Mouse (Mus musculus) forebrain, embryonic 10.5 days (tissue): ENCODE measurements around the gene Hrh1. TPM values are rescaled to one million over a fixed set of nuclear protein-coding genes. Genes with fewer than 3 reads are reported as not detected.

Experiments
- DNase-seq: peaks from one replicate; pipeline ENCODE4 v3.0.0-alpha.2; 2017; ENCODE audit warnings: low spot score; ENCODE audit errors: extremely low spot score
- H3K27ac ChIP-seq: fragments of 300-500 bp; sonication (generic); 2 replicates; pipeline ENCODE4 v1.5.1; 2016; ENCODE audit warnings: mild to moderate bottlenecking
- H3K27me3 ChIP-seq: fragments of 300-500 bp; sonication (generic); 2 replicates; pipeline ENCODE4 v1.6.1; 2016; ENCODE audit warnings: mild to moderate bottlenecking; ENCODE audit not compliant: poor library complexity, severe bottlenecking
- H3K36me3 ChIP-seq: fragments of 300-500 bp; sonication (generic); replicated peaks from 2 replicates; pipeline ENCODE4 v1.6.1; 2016; ENCODE audit warnings: mild to moderate bottlenecking, moderate library complexity
- H3K4me1 ChIP-seq: fragments of 300-500 bp; sonication (generic); 2 replicates; pipeline ENCODE4 v1.6.1; 2016
- H3K4me3 ChIP-seq: fragments of 300-500 bp; sonication (generic); 2 replicates; pipeline ENCODE4 v1.5.1; 2016; ENCODE audit warnings: mild to moderate bottlenecking, moderate library complexity
- H3K9me3 ChIP-seq: fragments of 300-500 bp; sonication (generic); 2 replicates; pipeline ENCODE4 v1.6.1; 2016; ENCODE audit warnings: mild to moderate bottlenecking, moderate library complexity
- WGBS: fragments of 180-500 bp; shearing (Covaris S2); methylation state at CpG from one replicate; pipeline ENCODE4 v1.1.7; 2016; 5-methylcytosine and 5-hydroxymethylcytosine counted together
- polyA plus RNA-seq: library from polyadenylated mRNA; unstranded; fragments of >200 nt; fragmentation: Nextera tagmentation; extraction: Ambion mirVana; gene quantifications from 2 replicates; pipeline ENCODE4 v1.2.1, GENCODE M21; 2016

Gene Hrh1
- polyA plus RNA-seq, 1 experiment from 2014 or later: 0.21 TPM

DNA sequence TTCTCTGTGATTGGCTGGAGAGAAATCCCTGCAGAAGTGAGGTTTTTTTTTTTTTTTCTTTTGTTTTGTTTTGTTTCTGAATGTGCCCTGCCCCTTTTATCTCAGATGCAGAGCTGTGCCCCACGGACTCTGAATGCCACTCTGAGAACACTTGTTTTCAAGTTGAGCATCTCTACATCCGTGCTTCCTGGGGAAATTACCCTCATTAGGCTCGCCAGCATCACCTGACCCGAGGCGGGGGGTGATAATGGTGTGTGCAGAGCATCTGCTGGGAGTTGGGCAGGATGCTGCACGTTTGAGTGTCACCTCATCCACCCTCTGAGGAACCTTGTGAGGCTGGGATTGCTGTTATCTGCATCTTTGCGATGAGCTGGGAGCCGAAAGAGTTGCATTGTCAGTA, 14.2 kb downstream of the Hrh1 start:
- Histone ChIP-seq H3K27me3 (peaks cover 11% of the 10 kb centered on the region), H3K4me3 (no peak overlapping the region), H3K27ac (no peak overlapping the region), H3K4me1 (peaks cover 22% of the 10 kb centered on the region), H3K36me3 (no peaks in the 10 kb centered on the region), H3K9me3 (no peaks in the 10 kb centered on the region)
- 66% methylated on average over 8 of the region's 8 CpGs for WGBS
- no peak for DNase-seq

DNA sequence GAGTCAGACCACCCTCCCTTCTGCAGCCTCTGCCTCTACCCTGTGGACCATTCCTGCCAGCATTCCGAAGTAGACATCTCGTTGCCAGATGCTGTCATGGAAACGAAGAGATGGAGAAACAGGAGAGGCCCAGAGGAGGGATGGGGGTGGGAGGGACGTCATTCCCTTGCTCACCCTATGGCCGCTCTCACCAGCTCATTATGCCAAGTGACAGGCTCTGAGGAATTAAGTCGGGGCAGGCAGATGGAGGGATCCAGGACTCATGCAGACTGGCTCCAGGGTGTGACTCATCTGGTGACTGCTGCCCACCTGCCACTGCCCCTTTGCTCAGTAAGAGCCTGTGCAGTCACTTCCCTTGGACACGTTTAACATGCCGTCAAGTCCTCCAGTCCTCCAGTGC, 16.8 kb downstream of the Hrh1 start:
- no peaks in the 10 kb centered on the region for H3K36me3 ChIP-seq
- H3K4me3 ChIP-seq: no peak overlapping the region
- WGBS: 76% methylated on average over 8 of the region's 8 CpGs
- no peak for DNase-seq
- peaks cover 15% of the 10 kb centered on the region for H3K4me1 ChIP-seq
- no peak overlapping the region for H3K27ac ChIP-seq
- H3K27me3 ChIP-seq: no peaks in the 10 kb centered on the region; the same call in 1 of the 2 replicates
- H3K9me3 ChIP-seq: no peaks in the 10 kb centered on the region

DNA sequence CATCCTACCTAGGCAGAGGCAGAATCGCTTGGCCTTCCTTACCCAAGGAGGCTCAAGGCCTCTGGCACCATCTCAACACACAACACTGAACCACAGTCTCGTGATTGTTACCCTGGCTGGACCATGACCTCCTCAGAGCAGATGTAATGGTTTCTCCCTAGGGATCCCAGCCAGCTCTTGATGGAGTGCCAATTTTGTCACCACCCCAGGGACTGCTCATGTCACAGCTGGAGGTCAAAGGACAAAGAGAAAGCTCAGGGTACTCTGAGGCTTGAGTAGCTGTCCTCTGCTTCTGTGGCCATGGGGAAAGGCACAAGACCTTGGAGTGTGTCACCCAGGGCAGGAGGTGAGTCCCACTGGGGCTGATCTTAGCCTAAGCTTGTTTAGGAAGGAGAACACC, 20.3 kb downstream of the Hrh1 start:
- WGBS: 76% methylated on average over 2 of the region's 2 CpGs
- Histone ChIP-seq H3K27ac (no peak overlapping the region), H3K36me3 (no peaks in the 10 kb centered on the region), H3K27me3 (no peaks in the 10 kb centered on the region), H3K4me3 (no peak overlapping the region), H3K4me1 (peaks cover 6% of the 10 kb centered on the region; the same call in 1 of the 2 replicates), H3K9me3 (no peaks in the 10 kb centered on the region)
- no peak for DNase-seq

DNA sequence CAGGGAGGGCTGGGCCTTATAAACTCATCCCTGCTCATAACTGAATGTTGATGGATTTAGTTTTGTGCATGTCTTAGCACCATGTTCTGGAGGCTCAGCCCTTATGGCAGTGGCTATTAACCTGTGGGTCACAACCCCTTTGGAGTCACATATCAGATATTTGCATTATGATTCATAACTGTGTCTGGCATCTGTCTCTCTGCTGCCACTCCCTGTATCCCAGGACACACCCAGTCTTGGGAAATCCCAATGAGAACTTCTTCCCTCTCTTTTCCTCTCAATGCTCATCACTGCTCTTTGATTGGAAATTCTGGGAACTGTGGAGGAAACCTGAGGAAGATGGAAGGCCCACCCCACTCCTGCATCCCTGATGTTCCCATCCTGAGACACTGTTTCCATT, 23.3 kb downstream of the Hrh1 start:
- DNase-seq: no peak
- no peak overlapping the region for H3K27ac ChIP-seq
- H3K36me3 ChIP-seq: no peaks in the 10 kb centered on the region
- H3K4me3 ChIP-seq: no peak overlapping the region
- H3K9me3 ChIP-seq: no peaks in the 10 kb centered on the region
- H3K27me3 ChIP-seq: no peaks in the 10 kb centered on the region
- H3K4me1 ChIP-seq: no peaks in the 10 kb centered on the region

DNA sequence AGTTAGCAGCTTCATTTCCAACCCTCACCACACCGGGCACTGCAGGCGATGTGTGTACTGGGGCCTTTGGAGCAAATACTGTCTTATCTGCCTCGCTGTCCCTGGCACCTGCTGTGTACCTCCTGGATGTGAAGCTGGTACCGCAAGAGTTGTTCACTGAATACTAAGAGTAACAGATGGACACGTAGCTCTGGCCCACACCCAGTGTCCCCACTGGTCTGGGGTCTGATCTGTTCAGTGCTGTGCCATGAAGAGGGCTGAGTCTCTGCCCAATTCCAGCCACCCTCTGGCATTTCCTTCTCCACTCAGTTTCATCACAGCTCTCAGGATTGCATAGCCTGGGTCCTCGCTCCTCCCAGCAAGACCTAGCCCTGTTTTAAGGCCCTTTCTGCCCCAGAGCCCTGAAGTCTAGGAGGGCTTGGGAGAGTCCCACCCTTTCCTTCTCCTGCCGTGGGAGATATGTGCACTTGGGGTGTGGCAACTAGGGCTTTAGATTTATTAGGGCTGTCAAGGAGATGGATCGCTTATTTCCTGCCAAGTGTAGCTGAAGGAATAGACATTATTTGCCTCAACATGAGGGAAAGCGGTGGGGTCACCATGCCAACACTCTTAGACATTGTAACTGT, 25.4 kb downstream of the Hrh1 start:
- H3K4me1 ChIP-seq: 0 out of 2 replicates have a peak, but pooled peaks cover 3% of the 10 kb centered on the region
- 89% methylated on average over 9 of the region's 9 CpGs for WGBS
- H3K36me3 ChIP-seq: no peaks in the 10 kb centered on the region
- no peak overlapping the region for H3K4me3 ChIP-seq
- H3K9me3 ChIP-seq: no peaks in the 10 kb centered on the region
- no peak overlapping the region for H3K27ac ChIP-seq
- no peak for DNase-seq
- no peaks in the 10 kb centered on the region for H3K27me3 ChIP-seq

DNA sequence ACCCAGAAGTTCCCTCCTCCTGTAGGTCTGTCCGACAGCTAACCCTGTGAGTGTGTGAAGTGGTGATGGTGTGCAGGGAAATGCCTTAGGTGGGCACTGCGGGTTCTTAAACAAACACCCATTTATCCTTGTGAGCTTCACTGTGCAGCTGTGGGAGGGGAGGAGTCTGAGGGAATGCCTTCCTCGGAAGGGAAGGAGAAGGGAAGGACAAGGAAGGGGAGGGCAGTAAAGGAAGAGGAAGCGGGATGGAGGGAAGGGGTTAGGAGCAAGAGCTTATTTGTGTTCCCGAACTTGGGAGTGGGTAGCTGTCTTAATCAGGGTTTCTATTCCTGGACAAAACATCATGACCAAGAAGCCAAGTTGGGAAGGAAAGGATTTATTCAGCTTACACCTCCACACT, 27.6 kb downstream of the Hrh1 start:
- Histone ChIP-seq H3K4me1 (peaks cover 4% of the 10 kb centered on the region), H3K9me3 (no peaks in the 10 kb centered on the region), H3K36me3 (no peaks in the 10 kb centered on the region), H3K4me3 (no peak overlapping the region), H3K27ac (no peak overlapping the region), H3K27me3 (no peaks in the 10 kb centered on the region)
- DNase-seq: no peak
- 61% methylated on average over 5 of the region's 5 CpGs for whole genome bisulfite sequencing

DNA sequence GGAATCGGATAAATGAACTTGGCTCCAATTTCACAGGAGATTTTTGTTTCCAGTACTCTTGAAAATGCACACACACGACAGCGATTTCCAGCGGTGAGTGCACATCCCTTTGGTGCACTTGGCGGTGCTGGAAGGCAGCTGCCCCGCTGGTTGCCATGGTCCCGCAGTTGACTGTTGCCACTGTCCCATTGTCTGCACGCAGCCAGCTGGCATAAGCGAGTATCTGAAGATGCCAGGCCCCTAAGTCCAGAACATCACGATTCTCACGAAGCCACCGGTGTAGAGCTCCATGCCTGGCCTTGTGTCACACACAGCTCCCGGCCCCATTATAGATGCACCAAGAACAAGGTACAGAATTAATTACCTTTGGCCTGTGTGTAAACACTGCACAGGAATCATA, 29.9 kb downstream of the Hrh1 start:
- peaks cover 11% of the 10 kb centered on the region for H3K4me1 ChIP-seq
- no peaks in the 10 kb centered on the region for H3K9me3 ChIP-seq
- H3K4me3 ChIP-seq: no peak overlapping the region
- no peak for DNase-seq
- H3K36me3 ChIP-seq: no peaks in the 10 kb centered on the region
- no peaks in the 10 kb centered on the region for H3K27me3 ChIP-seq
- H3K27ac ChIP-seq: no peak overlapping the region
- 91% methylated on average over 13 of the region's 13 CpGs for WGBS

DNA sequence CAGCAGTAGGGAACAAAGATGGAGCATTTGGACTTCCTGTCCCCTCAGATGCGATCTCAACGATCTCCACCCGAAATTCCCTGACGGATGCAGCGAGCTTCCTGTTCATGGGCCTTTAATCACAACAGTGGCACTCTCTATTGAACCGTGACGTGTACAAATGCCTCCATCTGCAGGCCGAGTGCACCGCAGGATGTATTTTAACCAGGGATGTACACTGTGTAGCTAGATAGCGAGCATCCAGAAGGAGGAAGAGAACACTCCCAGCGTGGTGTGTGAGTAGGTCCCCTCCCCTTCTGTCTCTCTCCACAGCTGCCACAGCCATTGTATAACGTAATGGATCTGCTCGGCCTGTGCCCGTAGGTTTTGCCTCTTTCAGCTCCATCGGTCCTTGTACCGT, 31.1 kb downstream of the Hrh1 start:
- H3K27me3 ChIP-seq: no peaks in the 10 kb centered on the region
- 86% methylated on average over 16 of the region's 16 CpGs for WGBS
- no peaks in the 10 kb centered on the region for H3K36me3 ChIP-seq
- no peak overlapping the region for H3K27ac ChIP-seq
- DNase-seq: no peak
- H3K9me3 ChIP-seq: no peaks in the 10 kb centered on the region
- peaks cover 21% of the 10 kb centered on the region for H3K4me1 ChIP-seq
- H3K4me3 ChIP-seq: no peak overlapping the region

DNA sequence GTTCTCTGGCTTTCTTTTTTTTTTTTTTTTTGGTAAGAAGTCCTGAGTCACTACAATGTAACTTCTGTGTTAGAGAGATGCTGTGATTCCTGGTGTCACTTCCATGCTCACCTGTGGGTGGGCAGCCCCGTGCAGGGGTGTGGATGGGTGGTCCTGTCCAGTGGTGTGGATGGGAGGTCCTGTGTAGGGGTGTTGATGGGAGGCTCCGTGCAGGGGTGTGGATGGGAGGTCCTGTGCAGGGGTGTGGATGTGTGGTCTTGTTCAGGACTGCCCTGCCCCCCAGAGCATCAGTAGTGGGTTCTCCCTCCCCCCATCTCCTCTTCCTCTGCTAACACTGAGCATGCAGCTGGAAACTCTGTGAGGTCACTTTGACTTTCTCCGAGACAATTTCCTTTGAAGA, 34.9 kb downstream of the Hrh1 start:
- H3K4me1 ChIP-seq: peaks cover 29% of the 10 kb centered on the region
- WGBS: 50% methylated on average over 3 of the region's 3 CpGs
- DNase-seq: no peak

DNA sequence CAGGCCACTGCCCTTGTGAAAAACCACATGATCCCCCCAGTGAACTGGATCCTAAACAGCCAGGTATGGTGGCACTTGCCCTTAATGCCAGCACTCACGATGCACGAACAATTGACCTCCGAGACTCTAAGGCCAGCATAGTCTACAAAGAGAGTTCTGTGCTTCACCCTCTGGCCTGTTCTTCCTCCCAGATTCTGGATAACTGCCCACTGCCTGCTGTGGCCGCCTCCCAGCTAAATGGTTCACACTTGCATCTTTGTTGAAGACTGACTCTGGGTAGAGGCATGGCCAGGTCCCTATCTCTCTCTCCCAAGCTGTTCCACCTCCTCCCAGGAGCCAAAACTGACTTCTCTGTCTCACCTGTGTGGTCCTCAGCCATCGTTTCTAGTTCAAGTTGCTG, 36.8 kb downstream of the Hrh1 start:
- 83% methylated on average over 5 of the region's 5 CpGs for WGBS
- Histone ChIP-seq H3K4me1 (peaks cover 27% of the 10 kb centered on the region), H3K27me3 (no peaks in the 10 kb centered on the region), H3K27ac (no peak overlapping the region), H3K36me3 (no peaks in the 10 kb centered on the region), H3K4me3 (no peak overlapping the region), H3K9me3 (no peaks in the 10 kb centered on the region)
- no peak for DNase-seq

More for the DNA sequence above, 34.9 kb downstream of the Hrh1 start:
- Histone ChIP-seq H3K27me3 (no peaks in the 10 kb centered on the region), H3K9me3 (no peaks in the 10 kb centered on the region), H3K36me3 (no peaks in the 10 kb centered on the region), H3K4me3 (no peak overlapping the region), H3K27ac (0 out of 2 replicates have a peak overlapping the region, but pooled peaks have one; percentile 4)

DNA sequence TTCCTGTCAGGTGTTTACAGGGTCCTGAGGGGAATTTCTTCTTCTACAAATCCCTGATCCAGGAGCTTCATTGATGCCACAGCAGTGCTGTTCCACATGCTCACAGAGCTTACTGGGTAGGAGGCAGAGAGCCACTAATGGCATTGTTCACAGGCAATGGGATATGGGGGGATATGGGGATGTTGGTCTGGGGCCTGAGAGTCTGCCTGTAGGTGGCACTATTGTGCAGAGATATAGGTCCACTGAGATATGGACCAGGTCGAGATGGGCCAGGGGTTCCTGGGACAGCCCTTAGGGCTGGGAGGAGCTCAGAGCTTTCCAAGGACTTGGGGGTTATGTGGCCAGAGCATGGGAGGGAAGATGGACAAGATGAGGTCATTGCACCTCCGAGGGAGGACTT, 42.6 kb downstream of the Hrh1 start:
- Histone ChIP-seq H3K36me3 (no peaks in the 10 kb centered on the region), H3K27me3 (no peaks in the 10 kb centered on the region), H3K4me1 (peaks cover 15% of the 10 kb centered on the region), H3K27ac (no peak overlapping the region), H3K9me3 (peaks cover 3% of the 10 kb centered on the region; the same call in 1 of the 2 replicates), H3K4me3 (no peak overlapping the region)
- DNase-seq: no peak
- 64% methylated on average over 2 of the region's 2 CpGs for WGBS

DNA sequence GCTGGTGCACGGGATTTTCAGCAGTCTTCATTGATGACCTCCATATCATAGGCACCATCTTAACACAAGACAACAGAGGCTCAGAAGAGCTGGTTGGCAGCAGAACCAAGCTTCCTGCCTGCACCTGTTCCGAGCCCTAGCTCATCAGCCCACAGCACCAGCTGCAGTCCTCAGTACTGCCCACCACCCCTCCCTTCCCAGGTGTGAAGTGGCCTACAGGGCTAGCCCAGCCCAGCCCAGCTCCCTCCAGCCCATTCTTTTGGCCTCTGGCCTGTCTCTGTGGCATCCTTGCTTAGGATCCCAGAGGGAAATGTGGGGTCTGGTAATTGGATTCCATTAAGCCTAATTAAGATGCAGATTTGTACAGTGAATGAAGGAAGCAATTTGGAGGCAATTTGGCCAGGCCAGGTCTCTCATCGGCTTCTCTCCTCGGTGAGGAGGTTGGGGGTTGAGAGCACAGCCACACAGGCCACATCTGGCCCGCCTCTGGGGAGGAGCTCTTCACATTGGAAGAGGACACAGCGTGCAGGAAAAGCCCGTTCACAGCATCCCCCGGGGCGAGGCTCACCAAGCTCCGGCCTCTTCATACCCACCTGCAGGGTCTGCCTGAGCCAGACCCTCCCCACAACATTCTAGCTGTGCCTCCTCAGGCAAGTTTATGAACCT, 43.2 kb downstream of the Hrh1 start:
- no peaks in the 10 kb centered on the region for H3K36me3 ChIP-seq
- peaks cover 9% of the 10 kb centered on the region; the same call in 1 of the 2 replicates for H3K4me1 ChIP-seq
- no peak overlapping the region for H3K4me3 ChIP-seq
- no peak for DNase-seq
- WGBS: 52% methylated on average over 10 of the region's 10 CpGs
- H3K27ac ChIP-seq: no peak overlapping the region
- peaks cover 3% of the 10 kb centered on the region; the same call in 1 of the 2 replicates for H3K9me3 ChIP-seq
- no peaks in the 10 kb centered on the region for H3K27me3 ChIP-seq

DNA sequence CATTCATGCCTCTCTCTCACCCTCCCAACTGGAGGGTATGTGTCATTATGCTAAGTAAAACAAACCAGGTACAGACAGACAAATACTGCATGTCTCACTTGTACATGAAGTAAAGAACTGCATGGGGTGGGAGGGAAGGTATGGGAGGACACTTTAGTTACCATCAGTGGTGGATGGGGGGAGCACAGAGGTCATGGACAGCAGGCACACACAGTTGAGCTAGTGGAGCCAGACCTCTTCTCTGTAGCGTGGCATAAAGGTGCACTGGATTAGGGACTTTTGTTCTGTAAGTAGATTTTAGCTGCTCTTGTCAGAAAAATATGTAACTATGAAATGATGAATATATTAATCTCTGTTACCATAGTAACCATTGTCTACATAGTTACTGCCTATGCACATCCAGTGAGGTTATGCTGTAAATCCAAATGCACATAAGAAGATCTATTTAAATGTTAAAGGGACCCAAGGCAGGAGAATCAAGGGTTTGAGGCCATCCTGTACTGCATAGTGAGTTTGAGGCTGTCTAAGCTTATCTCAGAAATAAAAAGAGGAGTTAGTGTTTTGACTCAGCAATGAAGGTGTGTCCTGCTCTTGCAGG, 46.6 kb downstream of the Hrh1 start:
- Histone ChIP-seq H3K27ac (no peak overlapping the region), H3K36me3 (no peaks in the 10 kb centered on the region), H3K9me3 (peaks cover 3% of the 10 kb centered on the region; the same call in 1 of the 2 replicates), H3K27me3 (no peaks in the 10 kb centered on the region), H3K4me3 (no peak overlapping the region), H3K4me1 (peaks cover 9% of the 10 kb centered on the region; the same call in 1 of the 2 replicates)
- 83% methylated on average over 1 of the region's 1 CpGs for WGBS
- no peak for DNase-seq
